Mouse (Mus musculus) stomach, embryonic 16.5 days (tissue): ENCODE data around the gene Hcn3. TPM values are rescaled to one million over a fixed set of nuclear protein-coding genes. Genes with fewer than 3 reads are reported as not detected.

ENCODE experiments used
- ATAC-seq: fragments of 200-750 bp; cut with Nextera tagmentation; 2 replicates; pipeline ENCODE4 v1.8.0; 2017; ENCODE audit warnings: moderate number of reproducible peaks, moderate TSS enrichment; ENCODE audit not compliant: insufficient read depth, low FRiP score
- H3K27ac ChIP-seq: fragments of 300-500 bp; sonication (generic); 2 replicates; pipeline ENCODE4 v1.5.1; 2014; ENCODE audit warnings: low read length
- H3K27me3 ChIP-seq: fragments of 300-500 bp; sonication (generic); 2 replicates; pipeline ENCODE4 v1.6.1; 2014; ENCODE audit warnings: low read length, control low read depth, mixed read lengths; ENCODE audit not compliant: control insufficient read depth, insufficient read depth
- H3K36me3 ChIP-seq: fragments of 300-500 bp; sonication (generic); 2 replicates; pipeline ENCODE4 v1.6.1; 2014; ENCODE audit warnings: low read length; ENCODE audit not compliant: control insufficient read depth, insufficient read depth
- H3K4me1 ChIP-seq: fragments of 300-500 bp; sonication (generic); 2 replicates; pipeline ENCODE4 v1.6.1; 2014; ENCODE audit warnings: low read length, control low read depth, mixed read lengths; ENCODE audit not compliant: control insufficient read depth, insufficient read depth
- H3K4me2 ChIP-seq: fragments of 300-500 bp; sonication (generic); 2 replicates; pipeline ENCODE4 v1.6.1; 2014; ENCODE audit warnings: low read depth, low read length, mixed read lengths
- H3K4me3 ChIP-seq: fragments of 300-500 bp; sonication (generic); replicated peaks from 2 replicates; pipeline ENCODE4 v1.5.1; 2014; ENCODE audit warnings: mild to moderate bottlenecking, low read length
- H3K9ac ChIP-seq: fragments of 300-500 bp; sonication (generic); 2 replicates; pipeline ENCODE4 v1.6.1; 2014; ENCODE audit warnings: low read length
- H3K9me3 ChIP-seq: fragments of 300-500 bp; sonication (generic); replicated peaks from 2 replicates; pipeline ENCODE4 v1.6.1; 2016; ENCODE audit warnings: low read length, control low read depth; ENCODE audit not compliant: control insufficient read depth
- WGBS: fragments of 180-500 bp; shearing (Covaris S2); extraction: QIAGEN DNeasy Blood & Tissue Kit; methylation state at CpG from one replicate; pipeline ENCODE4 v1.1.7; 2014; 5-methylcytosine and 5-hydroxymethylcytosine counted together
- polyA plus RNA-seq: library from polyadenylated mRNA; unstranded; fragments of >200 nt; fragmentation: Nextera tagmentation; extraction: Ambion mirVana; gene quantifications from 2 replicates; pipeline ENCODE4 v1.2.1, GENCODE M21; 2015

Gene Hcn3
- polyA plus RNA-seq, 1 experiment from 2014 or later = 1.7 TPM

- Histone ChIP-seq H3K4me3 (no peak overlapping the region), H3K36me3 (no peaks in the 10 kb centered on the region), H3K4me1 (peaks cover 12% of the 10 kb centered on the region), H3K4me2 (no peak overlapping the region), H3K27ac (no peak overlapping the region), H3K9ac (no peak overlapping the region), H3K9me3 (no peaks in the 10 kb centered on the region), H3K27me3 (no peaks in the 10 kb centered on the region)
- no peak for ATAC-seq
- 76% methylated on average over 3 of the region's 3 CpGs for WGBS
Observed at GRCm38 (mm10) chr3:89199839-89200238, 39.8 kb upstream of the Hcn3 start.

DNA sequence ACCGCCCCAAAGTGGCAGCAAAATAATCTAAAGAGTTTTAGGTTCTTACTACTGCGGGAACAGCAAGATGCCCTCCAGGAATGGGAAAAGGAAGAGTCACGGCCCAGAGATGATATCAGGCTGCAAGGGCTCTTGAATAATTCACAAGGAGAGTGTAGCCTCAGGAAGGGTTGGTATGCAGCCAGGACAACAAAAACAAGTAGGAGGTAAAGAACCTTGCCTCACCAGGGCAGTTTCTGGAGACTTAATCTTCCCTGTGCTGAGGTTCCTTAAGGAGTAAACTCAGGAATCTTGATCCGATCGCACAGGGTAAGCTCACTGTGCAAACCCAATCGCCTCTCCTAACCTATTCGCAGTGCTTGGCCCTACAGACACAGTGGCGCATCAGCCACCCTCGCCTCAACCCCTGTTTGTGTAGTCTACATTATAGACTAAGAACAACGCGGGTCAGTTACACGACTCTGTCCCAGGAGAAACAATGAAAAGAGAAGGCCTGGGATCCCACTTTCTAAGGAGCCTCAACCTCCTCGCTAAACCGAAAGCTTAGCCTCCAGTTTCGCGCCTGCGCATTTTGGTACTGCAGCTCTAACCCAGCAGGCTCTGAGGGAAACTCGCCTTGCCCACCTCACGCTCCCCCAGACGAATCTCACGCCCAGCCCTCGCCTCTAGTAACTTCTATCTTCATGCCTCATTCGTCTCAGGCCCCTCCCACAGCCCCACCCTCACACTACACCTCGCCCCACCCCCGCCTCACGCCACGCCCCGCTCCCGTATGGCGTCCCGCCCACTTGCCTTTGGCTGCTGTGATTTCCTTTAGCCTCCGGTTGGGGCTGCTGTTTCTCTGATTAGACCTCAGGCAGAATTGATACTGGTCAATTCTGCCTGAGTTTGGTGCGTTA is 36.2 kb upstream of the Hcn3 start:
- Histone ChIP-seq H3K4me2 (peak overlapping the region; percentile 66), H3K27ac (peak overlapping the region; percentile 77), H3K9ac (peak overlapping the region; percentile 78), H3K4me1 (peaks cover 8% of the 10 kb centered on the region), H3K9me3 (no peaks in the 10 kb centered on the region), H3K27me3 (no peaks in the 10 kb centered on the region), H3K36me3 (no peaks in the 10 kb centered on the region), H3K4me3 (peak overlapping the region; percentile 49)
- peak; percentile 99 for ATAC-seq
- WGBS = 7% methylated on average over 33 of the region's 33 CpGs

DNA sequence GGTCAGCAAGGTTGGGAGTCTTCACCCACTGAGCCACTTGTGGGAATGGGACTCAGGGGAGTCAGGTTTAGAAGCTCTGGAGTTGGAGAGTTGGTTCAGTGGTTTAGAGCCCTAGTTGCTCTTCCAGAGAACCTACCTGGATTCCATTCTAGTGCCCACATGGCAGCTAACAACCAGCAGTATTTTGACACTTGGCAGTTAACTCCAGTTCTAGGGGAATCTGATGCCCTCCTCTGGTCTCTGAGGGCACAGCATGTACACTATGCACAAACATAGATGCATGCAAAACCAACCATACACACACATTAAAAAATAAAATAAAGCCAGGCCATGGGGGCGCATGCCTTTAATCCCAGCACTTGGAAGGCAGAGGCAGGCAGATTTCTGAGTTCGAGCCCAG is 33.9 kb upstream of the Hcn3 start:
- H3K9me3 ChIP-seq = no peaks in the 10 kb centered on the region
- H3K4me2 ChIP-seq = no peak overlapping the region
- no peaks in the 10 kb centered on the region for H3K27me3 ChIP-seq
- WGBS = 95% methylated on average over 2 of the region's 2 CpGs
- ATAC-seq = no peak
- no peak overlapping the region for H3K27ac ChIP-seq
- no peaks in the 10 kb centered on the region for H3K36me3 ChIP-seq
- peaks cover 8% of the 10 kb centered on the region for H3K4me1 ChIP-seq
- H3K4me3 ChIP-seq = no peak overlapping the region
- H3K9ac ChIP-seq = no peak overlapping the region

DNA sequence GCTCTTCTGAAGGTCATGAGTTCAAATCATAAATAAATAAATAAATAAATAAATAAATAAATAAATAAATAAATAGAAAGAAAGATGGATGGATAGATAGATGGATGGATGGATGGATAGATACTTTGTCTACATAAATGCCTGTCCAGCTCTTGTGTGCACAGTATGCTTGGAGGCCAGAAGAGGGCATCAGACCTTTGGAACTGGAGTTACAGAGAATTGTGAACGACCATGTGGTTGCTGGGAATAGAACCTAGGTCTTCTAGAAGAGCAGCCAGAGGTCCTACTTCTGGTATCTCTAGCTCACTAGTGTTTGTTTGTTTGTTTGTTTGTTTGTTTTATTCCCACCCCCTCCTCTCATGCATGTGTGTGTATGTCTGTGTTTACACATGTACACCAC is 33.4 kb upstream of the Hcn3 start:
- Histone ChIP-seq H3K36me3 (no peaks in the 10 kb centered on the region), H3K27ac (no peak overlapping the region), H3K9me3 (no peaks in the 10 kb centered on the region), H3K9ac (no peak overlapping the region), H3K4me1 (peaks cover 8% of the 10 kb centered on the region), H3K4me3 (no peak overlapping the region), H3K4me2 (no peak overlapping the region), H3K27me3 (no peaks in the 10 kb centered on the region)
- 61% methylated on average over 1 of the region's 1 CpGs for WGBS
- ATAC-seq = no peak

- Histone ChIP-seq H3K36me3 (no peaks in the 10 kb centered on the region), H3K27ac (no peak overlapping the region), H3K4me1 (no peaks in the 10 kb centered on the region), H3K4me3 (no peak overlapping the region), H3K27me3 (no peaks in the 10 kb centered on the region), H3K9me3 (no peaks in the 10 kb centered on the region), H3K4me2 (no peak overlapping the region), H3K9ac (no peak overlapping the region)
- no peak for ATAC-seq
- WGBS = 81% methylated on average over 8 of the region's 8 CpGs
Observed at GRCm38 (mm10) chr3:89190436-89190835, 30.4 kb upstream of the Hcn3 start.

DNA sequence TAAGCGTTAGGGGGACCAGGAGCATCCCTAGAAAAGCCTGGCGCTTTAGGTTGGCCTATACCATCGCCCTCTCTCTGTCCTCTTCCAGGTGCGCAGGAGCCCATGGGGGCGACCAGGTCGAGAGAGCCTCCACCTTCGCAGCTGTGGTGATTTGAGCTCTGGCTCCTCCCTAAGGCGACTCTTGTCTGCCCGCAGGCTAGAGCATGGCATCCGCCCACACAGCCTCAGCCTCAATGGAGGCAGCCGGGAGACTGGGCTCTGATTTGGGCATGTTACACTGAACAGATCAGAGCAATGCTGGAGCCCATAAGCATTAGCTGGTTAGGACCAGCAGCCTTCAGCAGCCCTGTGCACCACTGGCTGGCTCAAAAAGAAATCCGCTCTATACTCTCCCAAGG is 28.5 kb upstream of the Hcn3 start:
- Histone ChIP-seq H3K4me1 (peaks cover 11% of the 10 kb centered on the region), H3K36me3 (no peaks in the 10 kb centered on the region), H3K4me2 (no peak overlapping the region), H3K27me3 (no peaks in the 10 kb centered on the region), H3K4me3 (no peak overlapping the region), H3K9ac (no peak overlapping the region), H3K9me3 (no peaks in the 10 kb centered on the region), H3K27ac (no peak overlapping the region)
- WGBS = 70% methylated on average over 12 of the region's 12 CpGs
- ATAC-seq = no peak

DNA sequence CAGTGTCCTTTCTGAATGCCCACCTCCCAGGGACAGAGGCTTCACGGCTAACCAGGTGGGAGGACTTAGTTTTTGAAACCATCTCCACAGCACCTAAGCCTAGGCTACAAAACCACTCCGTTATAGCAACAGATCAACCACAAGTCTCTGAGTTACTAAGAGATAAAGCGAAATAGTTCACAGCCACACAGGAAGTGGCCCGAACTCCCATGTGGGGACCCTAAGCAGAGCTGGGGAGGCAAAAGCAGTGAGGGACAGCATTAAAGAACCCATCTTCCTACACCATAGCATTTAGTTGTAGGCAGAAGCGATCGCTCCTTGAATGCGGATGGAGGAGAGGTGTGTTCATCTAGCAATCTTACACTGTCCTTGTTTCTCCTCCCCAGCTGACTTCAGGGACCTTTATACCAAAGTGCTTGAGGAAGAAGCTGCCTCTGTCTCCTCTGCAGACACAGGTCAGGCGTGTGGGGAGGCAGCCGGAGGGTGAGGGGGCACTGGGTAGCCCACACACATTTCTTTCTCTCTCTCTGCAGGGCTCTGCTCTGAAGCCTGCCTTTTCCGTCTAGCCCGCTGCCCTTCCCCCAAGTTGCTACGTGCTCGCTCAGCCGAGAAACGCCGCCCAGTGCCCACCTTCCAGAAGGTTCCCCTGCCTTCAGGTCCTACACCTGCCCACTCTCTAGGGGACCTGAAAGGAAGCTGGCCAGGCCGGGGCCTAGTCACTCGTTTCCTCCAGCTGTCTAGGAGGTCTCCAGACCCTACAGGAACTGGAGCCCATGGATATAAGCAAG is 27.9 kb upstream of the Hcn3 start:
- WGBS = 81% methylated on average over 18 of the region's 18 CpGs
- ATAC-seq = no peak
- no peaks in the 10 kb centered on the region for H3K9me3 ChIP-seq
- peaks cover 11% of the 10 kb centered on the region for H3K4me1 ChIP-seq
- no peak overlapping the region for H3K4me2 ChIP-seq
- no peak overlapping the region for H3K27ac ChIP-seq
- H3K27me3 ChIP-seq = no peaks in the 10 kb centered on the region
- H3K36me3 ChIP-seq = no peaks in the 10 kb centered on the region
- H3K9ac ChIP-seq = 0 out of 2 replicates have a peak overlapping the region, but pooled peaks have one; percentile 25
- H3K4me3 ChIP-seq = no peak overlapping the region

- Histone ChIP-seq H3K27ac (no peak overlapping the region), H3K9ac (0 out of 2 replicates have a peak overlapping the region, but pooled peaks have one; percentile 25), H3K4me1 (peaks cover 15% of the 10 kb centered on the region), H3K4me3 (no peak overlapping the region), H3K27me3 (no peaks in the 10 kb centered on the region), H3K9me3 (no peaks in the 10 kb centered on the region), H3K4me2 (no peak overlapping the region), H3K36me3 (no peaks in the 10 kb centered on the region)
- WGBS = 54% methylated on average over 23 of the region's 23 CpGs
- ATAC-seq = no peak
Observed at GRCm38 (mm10) chr3:89187197-89187596, 27.2 kb upstream of the Hcn3 start.

DNA sequence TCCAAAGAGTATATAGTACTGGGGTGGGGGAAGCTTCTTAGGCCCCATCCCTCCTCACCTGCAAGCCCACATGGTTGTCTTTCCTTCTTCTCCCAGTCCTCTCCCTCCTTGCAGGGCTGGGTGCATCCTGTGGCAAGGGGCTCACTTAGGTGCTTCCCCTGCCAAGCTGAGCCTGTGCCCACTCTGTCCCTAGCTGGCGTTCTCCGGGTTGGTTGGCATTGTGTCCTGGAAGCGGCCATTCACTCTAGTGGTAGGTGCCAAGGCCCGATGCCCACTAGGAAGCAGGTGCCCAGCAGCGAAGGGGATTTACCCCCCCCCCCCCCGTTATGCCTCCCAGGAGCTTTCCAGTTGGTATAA is 23.9 kb upstream of the Hcn3 start:
- peaks cover 6% of the 10 kb centered on the region; the same call in 1 of the 2 replicates for H3K36me3 ChIP-seq
- ATAC-seq = no peak
- H3K27me3 ChIP-seq = no peaks in the 10 kb centered on the region
- H3K9ac ChIP-seq = peak overlapping the region; percentile 88
- peak overlapping the region; percentile 97 for H3K4me2 ChIP-seq
- peaks cover 18% of the 10 kb centered on the region for H3K4me1 ChIP-seq
- no peaks in the 10 kb centered on the region for H3K9me3 ChIP-seq
- peak overlapping the region; percentile 66 for H3K4me3 ChIP-seq
- no peak overlapping the region for H3K27ac ChIP-seq
- 79% methylated on average over 6 of the region's 6 CpGs for WGBS
